Mouse (Mus musculus): ENCODE measurements around the gene Ube2j1. TPM values are rescaled to one million over a fixed set of nuclear protein-coding genes. Genes with fewer than 3 reads are reported as not detected.
"Not testable (repeated sequence)": the region's sequence is repeated elsewhere in the genome, so short reads cannot be mapped to it uniquely, and the experiment has no call there.

Gene Ube2j1
- total RNA-seq (2021) = 10 to 100 TPM; 47.8 to 49.1 TPM
- long read RNA-seq, experiment 1, transcript Ube2j1-202 (8 exons, 3,530 nt) = major isoform, 22 of 37 reads
- long read RNA-seq, experiment 1, partial matches to known transcripts = 0 of 37 reads
- long read RNA-seq, experiment 1, other reads (novel, unspliced or antisense) = 15 of 37 reads
- long read RNA-seq, experiment 2, transcript Ube2j1-202 (8 exons, 3,530 nt) = major isoform, 12 of 26 reads
- long read RNA-seq, experiment 2, partial matches to known transcripts = 2 of 26 reads
- long read RNA-seq, experiment 2, other reads (novel, unspliced or antisense) = 12 of 26 reads

DNA sequence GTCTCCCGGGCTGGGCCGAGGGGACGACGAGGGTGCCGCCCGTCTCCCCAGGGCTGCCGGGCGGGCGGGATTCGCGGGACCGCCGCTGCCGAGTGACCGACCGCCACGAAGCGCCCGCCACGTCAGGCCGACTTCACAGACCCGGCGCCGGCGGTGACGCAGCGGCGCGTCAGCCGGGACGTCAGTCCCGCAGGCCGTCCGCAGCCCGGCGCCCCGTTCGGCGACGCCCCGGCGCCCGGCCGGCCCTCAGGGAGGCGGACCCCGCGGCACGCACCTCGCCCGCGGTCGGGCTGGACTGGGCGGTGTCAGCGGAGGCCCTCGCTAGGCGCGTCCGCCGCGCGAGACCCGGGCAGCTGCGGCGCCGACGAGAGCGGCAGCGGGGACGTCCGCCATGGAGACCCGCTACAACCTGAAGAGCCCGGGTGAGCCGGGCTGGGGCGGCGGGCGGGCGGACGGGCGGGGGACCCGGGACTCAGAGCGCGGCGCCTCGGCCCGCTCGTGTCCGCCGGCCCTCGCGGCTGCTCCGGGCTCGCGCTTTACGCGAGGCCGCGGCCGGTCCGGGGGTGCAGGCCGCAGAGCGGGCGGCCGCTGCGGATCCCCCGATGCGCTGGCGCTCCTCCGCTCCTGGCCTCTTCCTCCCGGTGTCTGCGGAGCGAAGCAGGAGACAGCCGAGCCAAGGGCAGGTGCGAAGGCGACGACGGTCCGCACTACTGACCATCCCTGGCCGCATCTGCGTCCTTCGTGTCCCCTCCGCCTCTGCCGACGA is at the start of gene Ube2j1:
Ube2j1 (plus strand) TSS at position 222 of the 766 bp plus-strand sequence.
- DNase-seq = peak; percentile 93 to 96
- intact Hi-C loops (cut with DNase I) = loop anchor here (5.0 to 10.0 kb wide), 4 partner anchors 86 to 374 kb away; partner anchors contain the start of gene Mdn1

GRCm38 (mm10) chr4:32981617-32982016 is 49.6 kb upstream of the Ube2j1 start:
- intact Hi-C loops (cut with DNase I) = no loop called here
- peak; percentile 7 to 17 for DNase-seq

- DNase-seq = peak in 1 of 2 experiments; percentile 6
- intact Hi-C loops (cut with DNase I) = no loop called here
These were observed 49.0 kb upstream of the Ube2j1 start for GRCm38 (mm10) chr4:32982041-32982715.

DNA sequence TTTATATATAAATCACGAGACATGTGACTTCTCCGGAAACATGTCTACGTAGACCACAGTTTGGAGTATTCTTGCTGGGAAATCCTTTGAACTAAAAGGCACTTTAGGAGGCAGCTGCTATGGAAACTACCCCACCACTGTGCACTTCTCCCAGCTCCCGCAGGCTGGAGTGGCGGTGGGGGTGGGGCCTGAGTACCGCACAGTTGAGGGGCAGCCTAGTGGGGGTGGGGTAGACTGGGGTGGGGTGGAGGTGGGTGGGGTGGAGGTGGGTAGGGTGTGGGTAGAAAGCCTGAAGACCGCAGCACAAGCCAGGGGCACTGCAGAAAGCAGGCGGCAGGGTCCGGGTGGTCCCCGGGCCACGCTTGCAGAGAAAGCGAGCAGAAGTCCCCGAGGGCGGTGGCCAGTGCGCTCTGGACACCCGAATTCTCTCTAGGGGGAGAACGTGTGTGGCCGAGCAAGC is 48.5 kb upstream of the Ube2j1 start, which contains the start of gene Rragd:
Rragd (plus strand) TSS at position 322 of the 460 bp plus-strand sequence.
- DNase-seq = peak in 1 of 2 experiments; percentile 34
- intact Hi-C loops (cut with DNase I) = no loop called here

GRCm38 (mm10) chr4:32983176-32984155 is 47.8 kb upstream of the Ube2j1 start:
- intact Hi-C loops (cut with DNase I) = no loop called here
- DNase-seq = peak; percentile 67 to 68

GRCm38 (mm10) chr4:32984242-32984641 is 47.0 kb upstream of the Ube2j1 start:
- intact Hi-C loops (cut with DNase I) = no loop called here
- DNase-seq = peak in 1 of 2 experiments; percentile 11

- DNase-seq = peak in 1 of 2 experiments; percentile 16
- intact Hi-C loops (cut with DNase I) = no loop called here
These were observed 46.2 kb upstream of the Ube2j1 start for GRCm38 (mm10) chr4:32984801-32985675.

DNA sequence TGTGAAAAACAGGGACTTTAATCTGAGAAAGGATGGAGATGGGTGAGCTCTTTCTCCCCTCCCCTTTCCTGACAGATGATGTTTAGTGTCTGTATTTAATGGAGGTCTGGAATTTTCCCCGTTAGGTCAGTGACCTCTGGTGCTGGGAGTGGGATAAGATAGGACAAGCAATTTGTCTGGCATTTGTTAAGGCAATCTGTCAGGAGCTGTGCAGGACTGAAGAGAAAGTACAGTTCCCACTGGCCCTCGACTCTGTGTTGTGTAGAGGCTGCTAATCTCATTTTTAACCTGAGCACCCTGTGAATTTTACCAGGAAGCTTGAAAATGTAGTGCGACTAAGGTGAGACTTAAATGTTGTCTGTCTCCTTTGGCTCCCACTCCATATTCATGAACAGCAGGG is 45.5 kb upstream of the Ube2j1 start:
- no peak for DNase-seq
- intact Hi-C loops (cut with DNase I) = no loop called here

DNA sequence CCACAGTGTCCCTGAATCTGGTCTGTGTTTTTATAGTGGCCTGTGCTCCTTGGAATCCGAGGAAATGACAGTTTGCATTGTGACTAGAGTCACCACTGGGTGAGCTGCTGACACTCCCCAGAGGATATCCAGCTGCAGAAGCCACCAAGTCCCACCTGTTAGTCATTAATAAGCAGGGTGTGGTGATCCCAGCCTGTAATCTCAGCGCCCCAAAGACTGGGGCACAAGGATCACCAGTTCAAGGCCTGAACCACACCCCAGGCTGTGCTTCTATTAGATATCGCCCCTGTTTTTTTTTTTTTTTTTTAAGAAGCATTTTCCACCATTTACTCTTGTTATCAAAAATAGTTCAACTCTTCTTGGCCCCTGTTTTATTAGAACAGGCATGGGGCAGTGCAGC is 44.2 kb upstream of the Ube2j1 start:
- intact Hi-C loops (cut with DNase I) = no loop called here
- DNase-seq = no peak

- intact Hi-C loops (cut with DNase I) = no loop called here
- DNase-seq = no peak
These were observed 41.9 kb upstream of the Ube2j1 start for GRCm38 (mm10) chr4:32989346-32989745.

- DNase-seq = no peak
- intact Hi-C loops (cut with DNase I) = no loop called here
These were observed 37.0 kb upstream of the Ube2j1 start for GRCm38 (mm10) chr4:32994168-32994567.

DNA sequence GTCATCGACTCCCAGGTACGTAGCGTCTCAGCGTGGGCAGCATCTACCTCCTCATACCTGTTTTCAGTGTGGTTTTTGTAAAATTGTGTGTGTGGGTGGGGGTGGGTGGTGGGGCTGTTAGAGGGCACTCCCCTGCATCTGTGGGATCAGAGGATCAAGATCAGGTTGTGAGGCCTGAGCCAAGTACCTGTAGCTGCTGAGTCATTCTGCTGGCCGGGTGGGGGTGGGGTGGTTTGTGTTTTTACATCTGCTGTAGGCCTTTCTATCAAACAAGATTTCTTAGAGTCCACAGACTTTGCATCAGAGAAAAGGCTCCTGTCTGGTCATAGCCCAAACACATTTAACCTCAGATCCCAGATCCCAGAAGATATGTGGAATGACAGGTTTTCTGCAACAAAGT is 35.1 kb upstream of the Ube2j1 start:
- intact Hi-C loops (cut with DNase I) = no loop called here
- DNase-seq = no peak

GRCm38 (mm10) chr4:32997571-32997970 is 33.6 kb upstream of the Ube2j1 start:
- DNase-seq = no peak
- intact Hi-C loops (cut with DNase I) = no loop called here

DNA sequence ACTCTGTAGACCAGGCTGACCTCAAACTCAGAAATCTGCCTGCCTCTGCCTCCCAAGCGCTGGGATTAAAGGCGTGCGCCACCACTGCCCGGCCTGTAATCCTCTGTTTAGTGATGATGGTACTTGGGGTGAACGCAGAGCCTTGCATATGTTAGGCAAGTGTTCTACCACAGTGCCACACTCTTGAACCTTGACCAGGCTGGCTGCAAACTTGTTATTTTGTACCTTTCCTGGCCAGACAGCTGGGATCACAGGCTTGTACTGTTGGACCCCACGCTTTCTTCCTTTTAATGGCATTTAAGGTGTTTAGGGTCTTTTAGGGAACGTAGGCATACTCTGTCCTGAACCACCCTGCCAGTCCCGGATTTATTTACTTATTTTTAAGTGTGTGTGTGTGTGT is 32.2 kb upstream of the Ube2j1 start:
- intact Hi-C loops (cut with DNase I) = no loop called here

DNA sequence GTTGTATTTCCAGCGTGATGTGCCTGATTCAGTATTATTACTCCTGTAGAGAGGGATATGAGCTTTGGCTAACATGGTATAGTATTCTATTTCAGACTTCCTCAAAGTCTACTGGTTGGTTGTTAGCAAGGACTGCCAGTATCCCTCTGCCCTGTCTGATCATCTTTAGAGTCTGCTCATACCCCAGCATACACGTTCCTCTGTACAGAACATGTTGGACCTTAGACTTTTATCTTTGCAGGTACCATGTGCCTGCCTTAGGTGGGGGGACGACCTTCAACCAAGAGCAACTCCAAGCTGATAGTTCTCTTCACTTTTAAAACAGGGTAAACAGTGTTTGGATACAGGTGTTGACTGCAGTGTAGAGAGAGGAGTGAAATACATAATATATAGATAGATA is 29.1 kb upstream of the Ube2j1 start:
- no peak for DNase-seq
- intact Hi-C loops (cut with DNase I) = no loop called here

More for the DNA sequence above, 32.2 kb upstream of the Ube2j1 start:
- DNase-seq = no peak

- DNase-seq; intact Hi-C loops (cut with DNase I): not testable (repeated sequence)
These were observed 25.4 kb upstream of the Ube2j1 start for GRCm38 (mm10) chr4:33005595-33006470.

GRCm38 (mm10) chr4:33006844-33007243 is 24.4 kb upstream of the Ube2j1 start:
- intact Hi-C loops (cut with DNase I) = no loop called here
- no peak for DNase-seq
